9 mouse cellular contexts compared by ENCODE assay signal in genomic region chr17:47174748-47175215, GRCm38 (mm10).
A peak's percentile ranks its signal among the peaks of the same experiment; 100 is the strongest.
DNase-seq lines count a peak whose midpoint lies in the region; ATAC-seq and TF ChIP-seq lines count a peak whose summit lies in the region.
"Had no signal": no experiment of that assay in that cellular context is flagged by ENCODE, and none has a peak within 500 bp of the region (broad histone marks: within the 10 kb centered on the region; RNA-seq: fewer than 3 reads in every experiment).

No protein-coding gene starts in this region.

- no peak for TF ChIP-seq CTCF in midbrain, postnatal 0 days (IDR thresholded peaks at IDR 0.05)

- peak; percentile 41 for DNase-seq in thymus, postnatal 4 days
- no peak for DNase-seq in thymus, postnatal 14 days
- peak; percentile 88 for DNase-seq in gastrocnemius, postnatal 14 days
- DNase-seq in kidney, adult 11 months = peak; percentile 70
- DNase-seq in ovary, postnatal 36 days (ENCODE audit: low spot score) = peak; percentile 83
- DNase-seq in midbrain, postnatal 0 days (ENCODE audit: low spot score) = no peak
- DNase-seq in forebrain, embryonic 14.5 days (ENCODE audit: low spot score) = no peak

- no peaks in the 10 kb centered on the region for H3K27me3 ChIP-seq in liver, embryonic 12.5 days (replicated peaks)
- no peaks in the 10 kb centered on the region for H3K27me3 ChIP-seq in midbrain, postnatal 0 days (ENCODE audit: insufficient read depth, low read length)
- no peaks in the 10 kb centered on the region for H3K27me3 ChIP-seq in forebrain, embryonic 14.5 days (replicated peaks; ENCODE audit: control insufficient read depth, insufficient read depth, low read length)
- H3K27me3 ChIP-seq: midbrain, embryonic 12.5 days had no signal

- H3K9me3 ChIP-seq in liver, embryonic 12.5 days (replicated peaks) = no peaks in the 10 kb centered on the region
- no peaks in the 10 kb centered on the region for H3K9me3 ChIP-seq in midbrain, postnatal 0 days (ENCODE audit: low read length)
- no peaks in the 10 kb centered on the region for H3K9me3 ChIP-seq in forebrain, embryonic 14.5 days (replicated peaks; ENCODE audit: control insufficient read depth, low read length)
- H3K9me3 ChIP-seq: midbrain, embryonic 12.5 days had no signal

- WGBS in liver, embryonic 12.5 days (ENCODE audit: insufficient replicate concordance) = 8% methylated on average over 12 of the region's 12 CpGs
- 80% methylated on average over 12 of the region's 12 CpGs for WGBS in midbrain, postnatal 0 days
- WGBS in forebrain, embryonic 14.5 days = 93% methylated on average over 12 of the region's 12 CpGs

- intact Hi-C loops in gastrocnemius, postnatal 14 days (cut with DNase I; ENCODE audit: low total_unique reads) = no loop called here

- peaks cover 34% of the 10 kb centered on the region for H3K4me1 ChIP-seq in liver, embryonic 12.5 days
- peaks cover 4% of the 10 kb centered on the region for H3K4me1 ChIP-seq in midbrain, postnatal 0 days (ENCODE audit: insufficient read depth, low read length)
- H3K4me1 ChIP-seq in forebrain, embryonic 14.5 days (ENCODE audit: control insufficient read depth, insufficient read depth, low read length) = peaks cover 9% of the 10 kb centered on the region; the same call in 1 of the 2 replicates

- no peaks in the 10 kb centered on the region for H3K36me3 ChIP-seq in liver, embryonic 12.5 days
- no peaks in the 10 kb centered on the region for H3K36me3 ChIP-seq in midbrain, postnatal 0 days (ENCODE audit: insufficient read depth, low read length)
- H3K36me3 ChIP-seq in forebrain, embryonic 14.5 days (ENCODE audit: control insufficient read depth, insufficient read depth, low read length) = no peaks in the 10 kb centered on the region

- H3K4me3 ChIP-seq in liver, embryonic 12.5 days = peak overlapping the region; percentile 38
- H3K4me3 ChIP-seq in midbrain, postnatal 0 days (ENCODE audit: low read depth, low read length) = no peak overlapping the region
- H3K4me3 ChIP-seq in forebrain, embryonic 14.5 days (ENCODE audit: low read depth, low read length) = no peak overlapping the region
- H3K4me3 ChIP-seq: midbrain, embryonic 12.5 days had no signal

- H3K27ac ChIP-seq in liver, embryonic 12.5 days = peak overlapping the region; percentile 61
- H3K27ac ChIP-seq in midbrain, postnatal 0 days (ENCODE audit: low read depth, low read length) = no peak overlapping the region
- H3K27ac ChIP-seq in forebrain, embryonic 14.5 days (ENCODE audit: low read depth, low read length) = no peak overlapping the region
- H3K27ac ChIP-seq: midbrain, embryonic 12.5 days had no signal

- no peak overlapping the region for H3K9ac ChIP-seq in liver, embryonic 12.5 days
- no peak overlapping the region for H3K9ac ChIP-seq in midbrain, postnatal 0 days (replicated peaks; ENCODE audit: low read length, poor library complexity, severe bottlenecking)
- no peak overlapping the region for H3K9ac ChIP-seq in forebrain, embryonic 14.5 days (ENCODE audit: low read length)
- H3K9ac ChIP-seq: midbrain, embryonic 12.5 days had no signal

- H3K4me2 ChIP-seq in liver, embryonic 12.5 days = peak overlapping the region; percentile 57
- H3K4me2 ChIP-seq in midbrain, postnatal 0 days (ENCODE audit: low read depth, low read length, poor library complexity, severe bottlenecking) = no peak overlapping the region
- H3K4me2 ChIP-seq in forebrain, embryonic 14.5 days (ENCODE audit: low read length) = no peak overlapping the region
- H3K4me2 ChIP-seq: midbrain, embryonic 12.5 days had no signal

- ATAC-seq in liver, embryonic 12.5 days = peak; percentile 76; the same call in 1 of the 2 replicates
- ATAC-seq in midbrain, postnatal 0 days (ENCODE audit: low FRiP score) = no peak
- ATAC-seq in forebrain, embryonic 14.5 days = no peak

Comparison
In these comparisons a context has a peak if more than half of its experiments do, and no peak if none do; other contexts are left out.
1. DNase-seq: peak in thymus, postnatal 4 days (single experiment), gastrocnemius, postnatal 14 days (single experiment), kidney, adult 11 months (single experiment) and ovary, postnatal 36 days (single experiment); none in thymus, postnatal 14 days (single experiment), midbrain, postnatal 0 days (single experiment) and forebrain, embryonic 14.5 days (single experiment).